Mouse (Mus musculus) 416B (cell line): ENCODE results near the gene Ppp1r3c.

Experiments
- DNase-seq: peaks from one replicate; pipeline ENCODE4 v3.0.0; 2011; ENCODE audit warnings: low read depth

The Ppp1r3c gene

GRCm38 (mm10) chr19:36716221-36716620 is 20.2 kb downstream of the Ppp1r3c start:
- no peak for DNase-seq

DNA sequence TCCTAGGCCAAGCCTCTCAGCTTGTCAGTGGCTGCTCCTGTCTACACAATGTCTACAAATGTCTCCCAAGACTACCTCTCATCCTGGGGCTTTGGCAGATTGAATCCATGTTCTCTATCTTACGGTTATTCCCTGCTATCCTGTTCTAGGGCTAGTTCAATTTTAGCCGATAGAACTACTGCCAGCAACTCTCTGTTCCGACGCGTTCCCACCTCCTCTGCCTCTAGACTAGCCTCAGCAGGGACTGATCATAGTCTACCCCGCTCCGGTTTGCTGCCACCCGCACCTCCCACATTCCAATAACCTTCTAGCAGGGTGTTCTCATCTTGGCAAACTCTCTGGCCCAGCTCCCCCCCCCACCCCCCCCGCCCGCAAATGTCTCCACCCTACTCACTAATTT is 20.9 kb downstream of the Ppp1r3c start:
- DNase-seq = no peak

- no peak for DNase-seq
These were observed 22.0 kb downstream of the Ppp1r3c start for GRCm38 (mm10) chr19:36714492-36714891.

DNA sequence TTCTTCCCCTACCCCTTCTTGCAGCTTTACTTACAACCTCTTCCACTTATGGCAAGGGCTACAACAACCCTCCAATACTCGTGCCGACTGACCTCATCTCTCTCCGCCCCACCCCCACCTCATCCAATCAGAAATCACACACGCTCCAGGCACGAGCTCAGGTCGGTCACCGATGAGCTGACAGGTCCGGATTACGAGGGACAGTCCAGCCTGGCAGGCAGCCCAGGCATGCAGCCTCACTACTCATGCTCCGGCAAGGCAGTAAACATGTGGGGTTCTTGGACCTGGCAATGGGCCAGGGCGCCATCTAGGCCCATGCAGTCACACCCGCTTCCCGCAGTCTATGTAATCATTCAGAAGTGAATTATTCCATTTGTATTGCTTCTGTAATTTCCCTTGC is 23.4 kb downstream of the Ppp1r3c start:
- DNase-seq = no peak

GRCm38 (mm10) chr19:36706195-36706594 is 30.3 kb downstream of the Ppp1r3c start:
- no peak for DNase-seq

GRCm38 (mm10) chr19:36705286-36706146 is 30.9 kb downstream of the Ppp1r3c start:
- no peak for DNase-seq

- no peak for DNase-seq
These were observed 31.7 kb downstream of the Ppp1r3c start for GRCm38 (mm10) chr19:36704763-36705162.

DNA sequence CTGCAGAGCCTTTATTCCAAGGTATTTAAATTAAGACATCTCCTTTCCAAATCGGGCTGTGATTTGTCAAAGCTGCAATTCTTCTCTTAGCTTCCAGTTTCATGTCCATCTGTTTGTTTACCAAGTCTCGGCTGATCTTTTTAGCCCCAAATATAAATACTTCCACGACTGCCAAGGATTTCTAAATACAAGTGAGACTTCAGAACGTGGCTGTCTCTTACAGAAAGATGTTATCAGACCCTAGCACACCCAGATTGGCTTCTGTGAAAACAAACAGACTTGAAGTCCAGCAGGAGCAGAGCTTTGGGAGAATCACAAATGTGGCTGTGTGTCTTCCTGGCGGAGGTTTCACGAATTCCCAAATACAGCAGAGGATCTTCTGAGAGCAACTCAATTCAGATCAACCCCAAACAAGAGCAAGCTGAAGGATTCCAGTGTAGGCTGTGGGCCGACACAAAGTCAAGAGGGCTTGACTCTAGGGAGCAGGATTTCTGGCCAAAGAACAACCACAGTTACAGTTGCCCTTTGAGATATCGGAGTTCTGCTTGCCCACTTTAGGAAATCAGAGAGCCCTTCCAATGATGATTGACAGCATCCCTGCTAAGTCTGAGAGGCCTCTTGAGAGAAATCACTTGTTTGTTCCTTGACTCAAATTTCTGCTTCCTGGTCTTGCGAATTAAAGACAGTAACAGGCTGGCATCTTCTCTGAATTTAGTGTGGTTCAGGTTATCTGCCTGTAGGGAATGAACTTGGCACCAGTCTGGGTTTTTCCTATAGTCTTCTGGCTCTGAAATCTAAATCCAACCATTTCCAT is 34.4 kb downstream of the Ppp1r3c start:
- DNase-seq = no peak

DNA sequence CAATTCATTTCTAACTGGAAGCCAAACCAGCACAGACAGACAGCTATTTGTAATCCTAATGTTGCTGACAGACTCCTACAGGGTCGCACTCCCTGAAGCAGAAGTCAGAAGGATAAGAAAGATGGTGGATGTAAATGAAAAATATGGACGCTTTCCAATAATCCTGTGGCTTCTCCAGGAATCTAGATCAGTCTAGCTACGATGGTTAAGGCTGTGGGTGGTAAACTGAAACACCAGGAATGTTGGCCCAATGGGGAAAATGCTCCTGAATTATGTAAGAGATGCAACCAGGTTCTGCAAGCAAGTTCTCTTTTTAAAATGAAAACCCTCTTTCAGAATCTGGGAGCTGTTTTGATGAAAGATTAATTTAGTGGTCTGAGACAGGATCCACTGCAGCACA is 35.1 kb downstream of the Ppp1r3c start:
- DNase-seq = no peak

GRCm38 (mm10) chr19:36700937-36701336 is 35.5 kb downstream of the Ppp1r3c start:
- DNase-seq = no peak

GRCm38 (mm10) chr19:36699151-36699550 is 37.3 kb downstream of the Ppp1r3c start:
- no peak for DNase-seq

DNA sequence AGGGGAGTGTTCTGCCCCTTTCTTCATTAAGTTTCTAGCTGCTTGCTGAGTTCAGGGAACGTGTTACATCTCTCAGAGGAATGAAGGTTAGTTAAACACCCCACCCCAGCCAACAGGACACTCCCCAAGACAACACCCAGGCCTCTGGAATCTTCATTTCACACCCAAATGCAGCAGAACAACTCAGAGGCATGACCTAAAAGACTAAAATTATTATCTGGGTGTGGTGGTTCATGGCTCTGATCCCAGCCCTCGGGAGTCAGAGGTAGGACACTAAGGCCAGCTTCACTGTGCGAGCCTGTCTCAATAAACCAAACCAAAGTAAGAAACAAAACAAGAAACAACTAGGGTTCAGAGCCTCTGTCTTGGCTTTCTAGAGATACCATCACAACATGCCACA is 38.3 kb downstream of the Ppp1r3c start:
- no peak for DNase-seq

- no peak for DNase-seq
These were observed 39.8 kb downstream of the Ppp1r3c start for GRCm38 (mm10) chr19:36696601-36697122.

DNA sequence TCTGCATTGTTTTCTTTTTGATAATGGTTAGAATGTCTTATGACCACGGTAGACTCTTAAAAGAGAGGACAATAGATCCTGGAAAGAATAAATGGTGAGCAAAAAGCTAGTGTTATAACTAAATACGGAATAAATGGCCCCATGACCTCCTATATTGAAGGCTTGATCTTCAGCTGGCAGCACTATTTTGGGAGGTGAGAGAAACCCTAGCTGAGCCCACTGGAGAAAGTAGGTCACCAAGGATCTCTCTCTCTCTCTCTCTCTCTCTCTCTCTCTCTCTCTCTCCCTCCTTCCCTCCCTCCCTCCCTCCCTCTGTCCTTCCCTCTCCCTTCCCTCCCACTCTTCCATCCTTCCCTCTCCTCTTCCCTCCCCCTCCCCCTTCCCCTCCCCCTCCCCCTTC is 42.9 kb downstream of the Ppp1r3c start:
- DNase-seq = no peak

DNA sequence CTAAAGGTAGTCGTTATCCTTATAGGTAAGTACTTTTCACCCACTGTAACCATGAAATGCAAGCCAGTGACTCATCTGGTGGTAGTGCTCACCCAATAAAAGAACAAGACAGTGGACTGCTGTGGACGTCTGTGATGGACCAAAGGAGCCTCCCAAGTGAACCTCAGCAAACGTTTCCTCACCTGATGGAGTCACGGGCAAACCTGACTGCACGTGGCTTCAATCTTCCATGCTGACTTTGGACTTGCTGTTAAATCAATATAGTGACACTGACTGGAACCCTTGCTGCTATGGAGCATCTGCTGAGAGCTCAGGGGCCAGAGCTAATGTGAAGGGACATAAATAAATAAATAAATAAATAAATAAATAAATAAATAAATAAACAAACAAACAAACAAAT is 44.5 kb downstream of the Ppp1r3c start:
- DNase-seq = no peak

GRCm38 (mm10) chr19:36691245-36691644 is 45.2 kb downstream of the Ppp1r3c start:
- no peak for DNase-seq

DNA sequence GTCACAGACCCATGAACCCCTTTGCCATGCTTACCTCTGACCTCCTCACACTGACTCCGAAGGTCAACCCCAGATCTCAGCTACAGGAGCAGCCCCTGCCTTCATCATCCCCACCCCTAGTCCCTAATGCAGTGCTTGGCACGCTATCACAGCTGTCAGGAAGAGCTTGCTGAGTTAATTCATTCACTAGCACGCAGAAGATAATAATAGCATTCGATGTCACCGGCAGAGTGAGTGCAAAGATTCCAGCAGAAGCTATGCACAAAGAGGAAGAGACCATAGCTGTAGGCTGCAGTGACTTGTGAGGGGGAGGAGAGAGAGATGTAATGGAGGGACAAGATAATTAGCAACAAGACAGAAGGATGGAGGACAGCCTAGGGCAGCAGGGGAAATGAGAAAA is 47.2 kb downstream of the Ppp1r3c start:
- no peak for DNase-seq

DNA sequence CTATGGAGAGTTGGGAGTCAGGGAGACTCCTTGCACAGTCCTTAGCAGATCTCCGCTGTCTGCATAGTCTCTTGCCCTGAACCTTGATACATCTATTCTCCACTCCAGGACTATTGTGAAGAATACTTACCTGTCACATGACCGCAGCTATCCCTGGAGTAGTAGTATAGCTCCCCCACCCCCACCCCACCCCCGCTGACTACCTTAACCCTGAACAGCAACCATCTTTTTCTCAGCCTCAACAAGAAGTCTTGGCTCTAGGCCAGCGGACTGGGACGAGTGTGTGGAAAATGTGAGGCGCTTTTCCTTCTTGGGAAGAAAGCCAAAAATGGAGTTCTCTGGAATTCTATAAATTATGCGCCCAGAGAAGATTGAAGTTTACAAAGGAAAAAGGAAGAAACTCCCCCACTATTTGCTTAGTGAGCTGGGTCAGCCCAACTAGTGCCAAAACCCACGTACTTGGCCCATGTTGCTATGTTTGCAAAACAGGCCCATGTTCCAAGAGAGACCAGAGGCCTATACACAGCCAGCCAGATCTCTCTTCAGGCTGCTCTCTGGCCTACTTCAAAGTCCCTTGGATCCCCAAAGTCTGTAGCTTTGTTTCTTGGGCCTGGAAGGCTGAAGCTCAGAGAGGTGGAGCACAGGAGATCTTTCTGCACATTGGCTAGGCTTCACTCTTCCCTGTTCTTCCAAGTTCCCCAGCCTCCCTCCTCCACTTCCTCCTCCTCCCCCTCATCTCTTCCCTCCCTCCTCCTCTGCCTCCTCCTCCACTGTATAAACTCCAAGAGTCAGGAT is 48.4 kb downstream of the Ppp1r3c start:
- no peak for DNase-seq

DNA sequence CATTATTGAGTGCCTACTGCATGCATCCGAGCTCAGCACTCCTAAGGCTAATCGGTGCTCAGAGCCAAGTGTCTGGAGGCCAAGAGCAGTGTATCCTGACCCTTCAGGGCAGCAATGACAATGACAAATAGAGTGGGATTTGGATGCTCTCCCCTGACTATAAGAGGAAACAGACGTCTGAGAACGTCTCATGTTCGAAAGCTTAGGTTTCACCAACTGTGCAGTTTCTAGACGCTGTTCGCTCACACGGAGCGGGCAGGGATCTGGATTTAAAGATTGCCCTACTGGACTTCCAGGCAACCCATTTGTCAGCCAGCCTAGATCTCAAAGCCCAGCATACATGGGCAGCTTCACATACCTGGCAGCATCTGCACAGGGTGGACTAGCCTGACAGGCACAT is 49.4 kb downstream of the Ppp1r3c start:
- no peak for DNase-seq

- DNase-seq = no peak
These were observed 50.4 kb downstream of the Ppp1r3c start for GRCm38 (mm10) chr19:36686016-36686415.

DNA sequence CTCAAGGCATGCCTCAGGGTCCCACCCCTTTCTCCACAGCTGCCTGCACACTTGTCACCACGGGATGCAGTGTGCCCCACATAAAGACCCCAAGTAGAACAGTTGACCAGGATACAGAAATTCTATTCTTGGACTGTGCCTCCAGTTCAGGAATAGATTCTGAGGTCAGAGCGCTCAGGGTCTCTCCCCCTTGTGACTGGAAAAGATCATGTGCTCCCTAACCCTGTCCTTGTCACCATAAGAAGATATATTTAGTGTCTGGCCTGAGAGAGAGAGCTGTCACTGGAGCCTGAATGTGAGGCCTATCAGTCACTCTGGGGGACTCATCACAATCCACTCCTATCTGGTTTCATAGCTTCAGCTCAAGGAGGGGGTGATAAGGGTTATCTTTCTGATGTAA is 53.9 kb downstream of the Ppp1r3c start:
- no peak for DNase-seq
